Mouse (Mus musculus): ENCODE measurements around the gene Arhgap27. TPM values are rescaled to one million over a fixed set of nuclear protein-coding genes. Genes with fewer than 3 reads are reported as not detected.

Arhgap27 gene
- total RNA-seq, 2 experiments from 2014 or later = 10.8 to 12.4 TPM

GRCm38 (mm10) chr11:103387870-103388526 lies 24.5 kb upstream of the Arhgap27 start:
- intact Hi-C loops (cut with DNase I) = no loop called here
- no peak for DNase-seq (ENCODE audit: low spot score in 2 of 2)

DNA sequence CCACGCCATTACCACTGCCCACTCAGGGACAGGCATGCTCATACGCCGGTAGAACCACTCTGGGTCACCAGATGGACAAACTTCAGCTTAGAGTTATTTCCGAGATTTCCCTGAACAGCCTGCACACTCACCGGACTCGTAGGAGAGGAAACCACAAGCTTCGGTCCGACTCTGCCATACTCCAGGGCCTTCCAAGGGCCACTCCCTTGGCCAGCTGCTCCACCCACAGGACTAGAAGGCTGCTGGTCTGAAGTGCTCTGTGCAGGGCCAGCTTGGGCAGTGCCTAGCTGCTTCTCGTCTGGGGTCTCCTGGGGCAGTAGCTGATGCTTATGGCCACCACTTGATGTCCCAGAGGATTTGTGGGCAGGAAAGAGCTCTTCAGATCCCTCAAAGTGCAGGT lies 23.3 kb upstream of the Arhgap27 start:
- no peak for DNase-seq (ENCODE audit: low spot score in 2 of 2)
- intact Hi-C loops (cut with DNase I) = no loop called here

DNA sequence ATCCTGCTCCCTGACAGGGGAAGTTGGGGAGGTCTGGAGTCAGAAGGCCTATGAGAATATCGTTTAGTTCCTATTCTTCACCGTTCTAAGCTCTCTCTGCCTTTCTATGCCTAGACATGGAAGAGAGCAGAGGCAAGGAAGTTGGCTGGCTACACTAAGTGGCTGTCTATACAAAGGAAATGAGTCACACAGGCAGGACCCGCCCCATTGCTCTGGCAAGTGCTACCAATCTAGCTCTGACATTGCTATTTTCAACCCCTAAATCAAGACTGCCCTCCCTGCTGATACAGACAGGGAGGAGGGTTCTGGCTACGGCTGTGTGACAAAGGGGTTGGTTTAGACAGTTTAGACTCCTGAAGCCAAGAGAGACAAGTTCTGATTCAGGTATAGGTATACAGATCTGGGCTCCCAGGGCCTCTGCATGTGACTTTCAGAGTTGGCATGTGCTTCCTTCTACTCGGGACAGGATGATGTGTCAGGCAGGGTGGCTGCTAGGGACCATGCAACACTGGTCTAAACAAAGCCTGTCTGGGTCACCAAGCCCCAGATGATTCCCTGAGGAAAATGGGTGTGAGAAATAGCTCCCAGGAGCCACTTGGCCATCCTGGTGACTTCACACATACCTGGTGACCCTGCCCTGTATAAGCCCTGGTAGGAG lies 18.6 kb upstream of the Arhgap27 start:
- peak in 1 of 2 experiments; percentile 65 for DNase-seq (ENCODE audit: low spot score in 2 of 2)
- intact Hi-C loops (cut with DNase I) = no loop called here

DNA sequence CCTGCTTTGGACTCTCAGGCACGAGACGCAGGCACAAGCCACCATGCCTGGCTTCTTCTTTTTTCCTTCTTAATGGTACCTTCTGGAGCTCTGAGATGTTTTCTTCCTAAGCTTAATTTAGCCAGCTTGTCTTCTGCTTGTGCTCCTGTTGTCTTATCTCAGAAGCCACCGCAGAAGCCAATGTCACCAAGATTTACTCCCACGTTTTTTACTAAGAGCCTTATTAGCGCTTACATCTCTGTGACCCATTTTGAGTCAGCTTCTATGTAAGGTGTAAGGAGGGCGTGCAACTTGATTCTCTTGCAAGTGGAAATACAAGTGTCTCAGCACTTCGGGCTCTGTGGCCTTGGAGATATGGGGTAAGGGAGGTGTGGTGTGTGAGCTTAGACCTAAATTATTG lies 18.0 kb upstream of the Arhgap27 start:
- intact Hi-C loops (cut with DNase I) = no loop called here
- DNase-seq (ENCODE audit: low spot score in 2 of 2) = no peak

- no peak for DNase-seq (ENCODE audit: low spot score in 2 of 2)
- intact Hi-C loops (cut with DNase I) = no loop called here
Observed at GRCm38 (mm10) chr11:103380460-103380859, 17.0 kb upstream of the Arhgap27 start.

GRCm38 (mm10) chr11:103378341-103378740 lies 14.8 kb upstream of the Arhgap27 start:
- no peak for DNase-seq (ENCODE audit: low spot score in 2 of 2)
- intact Hi-C loops (cut with DNase I) = no loop called here

DNA sequence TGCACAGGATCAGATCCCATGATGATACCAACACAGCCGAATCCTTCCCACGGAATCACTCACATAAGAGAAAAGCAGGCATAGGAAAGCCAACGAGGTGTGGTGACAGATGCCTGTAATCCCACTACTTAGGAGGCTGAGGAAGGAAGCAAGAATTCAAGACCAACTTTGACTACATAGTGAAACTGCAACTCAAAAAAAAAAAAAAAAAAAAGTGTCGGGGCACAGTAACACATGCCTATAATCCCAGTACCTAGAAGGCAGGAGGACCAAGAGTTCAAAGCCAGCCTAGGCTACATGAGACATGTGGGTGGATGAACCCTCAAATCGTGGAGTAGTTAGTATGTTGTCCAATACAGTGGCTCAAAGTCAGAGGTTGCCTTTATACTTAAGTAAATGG lies 12.3 kb upstream of the Arhgap27 start:
- no peak for DNase-seq (ENCODE audit: low spot score in 2 of 2)
- intact Hi-C loops (cut with DNase I) = no loop called here

- intact Hi-C loops (cut with DNase I) = no loop called here
- DNase-seq (ENCODE audit: low spot score in 2 of 2) = no peak
Observed at GRCm38 (mm10) chr11:103375258-103375657, 11.8 kb upstream of the Arhgap27 start.

- no peak for DNase-seq (ENCODE audit: low spot score in 2 of 2)
- intact Hi-C loops (cut with DNase I) = no loop called here
Observed at GRCm38 (mm10) chr11:103373922-103374321, 10.4 kb upstream of the Arhgap27 start.

DNA sequence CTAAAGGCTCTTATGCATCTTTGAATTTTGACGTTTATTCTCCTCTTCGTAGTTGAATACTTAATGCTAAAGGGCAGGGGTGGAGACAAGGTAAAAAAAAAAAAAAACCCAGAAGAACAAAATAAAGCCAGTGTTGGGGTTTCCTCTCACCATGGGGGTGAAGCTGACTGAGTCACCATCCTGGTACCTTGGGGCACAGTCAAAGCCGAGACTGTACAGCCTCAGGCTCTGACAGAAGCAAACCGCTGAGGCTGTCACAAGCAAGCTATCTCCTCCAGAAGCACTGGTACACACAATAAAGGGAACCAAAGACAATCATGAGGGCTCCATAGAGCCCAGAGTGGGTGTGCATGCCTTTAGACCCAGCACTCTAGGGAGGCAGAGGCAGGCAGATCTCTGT lies 9.1 kb upstream of the Arhgap27 start:
- intact Hi-C loops (cut with DNase I) = no loop called here
- no peak for DNase-seq (ENCODE audit: low spot score in 2 of 2)

GRCm38 (mm10) chr11:103372068-103372467 lies 8.6 kb upstream of the Arhgap27 start:
- DNase-seq (ENCODE audit: low spot score in 2 of 2) = peak; percentile 56 to 73
- intact Hi-C loops (cut with DNase I) = no loop called here

- intact Hi-C loops (cut with DNase I) = no loop called here
- no peak for DNase-seq (ENCODE audit: low spot score in 2 of 2)
Observed at GRCm38 (mm10) chr11:103371222-103371539, 7.7 kb upstream of the Arhgap27 start.

DNA sequence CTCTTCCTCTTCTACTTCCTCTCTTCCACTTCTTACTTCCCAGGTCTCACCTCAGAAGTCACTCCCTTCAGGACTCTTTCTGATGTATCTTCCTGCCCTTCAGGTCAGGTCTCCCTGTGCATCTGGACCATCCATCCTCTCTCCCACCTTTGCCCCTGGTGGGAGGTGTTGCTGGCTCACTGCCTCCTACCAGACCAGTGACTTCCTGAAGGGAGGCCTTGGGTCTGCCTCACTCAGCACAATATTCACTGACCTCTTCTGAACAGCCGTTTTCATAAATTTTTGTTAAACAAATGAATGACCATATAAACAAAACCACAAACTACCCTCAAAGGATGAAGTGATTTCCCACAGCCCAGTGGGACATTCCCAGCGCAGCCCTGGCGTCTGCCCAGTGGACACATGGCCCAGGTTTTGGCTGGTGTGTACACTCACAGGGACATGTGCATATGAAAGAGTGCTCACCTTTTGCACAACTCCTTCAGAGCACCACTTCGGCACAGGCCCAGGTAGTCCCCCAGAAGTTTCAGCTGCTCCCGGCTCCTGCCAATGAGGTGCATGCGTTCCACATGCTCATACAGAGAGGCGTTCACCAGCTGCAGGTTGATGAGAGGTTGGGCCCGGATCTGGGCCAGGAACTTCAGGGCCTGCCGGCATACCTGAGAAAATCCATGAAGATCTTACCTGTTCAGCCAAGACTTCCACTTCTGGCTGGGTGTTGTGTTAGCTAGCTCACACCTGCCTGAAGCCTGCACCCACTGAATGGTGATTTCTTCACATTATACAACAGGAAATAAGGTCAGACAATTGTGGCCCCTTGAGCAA lies 7.1 kb upstream of the Arhgap27 start:
- intact Hi-C loops (cut with DNase I) = no loop called here
- no peak for DNase-seq (ENCODE audit: low spot score in 2 of 2)

DNA sequence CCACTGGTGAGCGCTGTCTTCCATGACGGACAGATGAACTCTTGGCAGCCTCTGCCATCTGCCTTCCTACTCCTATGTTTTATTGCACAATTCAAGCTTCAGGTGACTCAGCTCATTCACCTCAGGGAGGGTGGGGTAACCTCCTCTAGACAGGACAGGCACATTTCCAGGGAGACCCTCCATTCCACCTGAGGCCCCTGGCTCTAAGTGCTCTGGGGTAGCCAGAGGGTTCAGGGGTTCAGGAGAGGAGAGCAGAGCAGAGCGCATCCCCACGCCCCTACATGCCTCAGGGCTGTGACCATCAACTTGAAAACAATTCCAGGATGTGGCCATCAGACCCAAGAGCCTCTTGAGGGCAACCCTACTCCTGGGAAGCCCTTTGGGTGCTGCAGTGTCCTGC lies 2.0 kb upstream of the Arhgap27 start:
- DNase-seq (ENCODE audit: low spot score in 2 of 2) = no peak
- intact Hi-C loops (cut with DNase I) = no loop called here

DNA sequence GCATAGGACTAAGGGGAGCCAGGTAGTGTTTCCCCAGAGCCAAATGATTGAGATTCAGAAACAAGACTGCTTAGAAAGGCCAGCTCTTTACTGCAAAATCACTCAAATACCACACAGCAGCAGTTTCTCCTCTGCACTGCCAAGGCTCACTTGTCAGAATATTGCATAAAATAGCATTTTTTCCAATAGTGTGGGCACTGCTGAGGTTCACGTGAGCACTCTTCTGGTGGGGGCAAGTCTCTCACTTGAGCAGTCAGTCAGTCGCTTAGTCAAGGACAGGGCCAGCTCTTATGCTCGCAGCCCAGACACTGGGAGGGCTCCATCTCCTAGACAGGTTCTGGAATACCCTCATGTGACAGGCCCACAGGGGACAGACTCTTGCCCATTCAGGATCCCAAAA lies 1.5 kb upstream of the Arhgap27 start:
- DNase-seq (ENCODE audit: low spot score in 2 of 2) = peak; percentile 34 to 69
- intact Hi-C loops (cut with DNase I) = no loop called here

DNA sequence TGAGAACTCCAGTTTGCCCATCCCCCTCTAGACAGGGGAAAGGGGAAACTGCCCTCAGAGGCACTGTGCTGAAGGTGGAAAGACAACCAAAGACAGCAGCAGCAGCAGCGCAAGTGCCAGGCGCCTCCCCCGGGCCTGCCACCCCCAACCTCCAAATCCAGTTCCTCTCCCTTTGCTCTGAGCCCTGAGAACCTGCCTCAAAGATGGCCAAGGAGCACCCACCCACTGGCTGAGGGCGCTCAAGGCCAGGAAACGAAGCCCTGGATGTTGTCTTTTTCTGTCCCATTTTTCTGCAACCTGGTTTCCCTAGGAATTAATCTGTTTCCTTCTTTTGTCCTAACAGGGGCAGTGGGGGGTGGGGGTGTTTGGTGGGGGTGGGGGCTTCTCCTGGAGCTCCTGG lies 843 bp upstream of the Arhgap27 start:
- intact Hi-C loops (cut with DNase I) = loop anchor here (5.0 kb wide), 1 partner anchor 33 kb away; no protein-coding TSS in a partner anchor
- peak in 1 of 2 experiments; percentile 27 for DNase-seq (ENCODE audit: low spot score in 2 of 2)

GRCm38 (mm10) chr11:103362521-103363181 lies 841 bp downstream of the Arhgap27 start:
- DNase-seq (ENCODE audit: low spot score in 2 of 2) = no peak

GRCm38 (mm10) chr11:103362054-103362432 lies 1.4 kb downstream of the Arhgap27 start:
- DNase-seq (ENCODE audit: low spot score in 2 of 2) = no peak
- intact Hi-C loops (cut with DNase I) = loop anchor here (5.0 kb wide), 1 partner anchor 35 kb away; no protein-coding TSS in a partner anchor

More at GRCm38 (mm10) chr11:103362521-103363181, 841 bp downstream of the Arhgap27 start:
- intact Hi-C loops (cut with DNase I) = loop anchor here (5.0 kb wide), 1 partner anchor 35 kb away; no protein-coding TSS in a partner anchor

DNA sequence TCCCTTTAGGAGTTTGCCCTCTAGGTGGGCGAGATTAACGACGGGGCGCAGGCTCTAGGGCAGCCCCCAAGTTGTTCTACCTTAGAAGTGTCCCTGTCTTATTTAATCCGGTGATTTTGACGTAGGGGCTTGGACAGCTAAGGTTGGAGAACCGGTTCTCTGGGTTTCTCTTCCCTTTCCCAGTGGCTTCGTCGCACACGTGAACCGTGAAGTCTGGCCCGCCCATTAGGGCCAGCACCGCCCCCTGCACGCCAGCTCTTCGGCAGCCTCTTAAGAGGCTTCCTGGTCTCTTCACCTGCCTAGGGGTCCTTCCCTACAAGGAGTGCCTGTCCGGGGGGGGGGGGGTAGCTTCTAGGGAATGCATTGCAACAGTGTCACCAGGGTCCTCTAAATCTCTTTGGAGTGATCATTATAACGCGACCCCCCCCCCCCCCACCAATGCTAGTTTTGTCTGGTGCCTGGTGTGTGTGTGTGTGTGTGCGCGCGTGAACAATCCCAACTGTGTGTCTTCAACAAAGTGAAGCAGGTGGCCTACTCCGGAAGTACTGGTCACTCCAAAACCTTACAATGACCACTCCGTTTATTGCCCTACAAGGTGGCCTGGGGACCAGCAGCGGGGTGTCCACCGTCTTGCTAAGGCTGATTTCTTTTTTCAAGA lies 2.0 kb downstream of the Arhgap27 start:
- intact Hi-C loops (cut with DNase I) = loop anchor here (5.0 kb wide), 1 partner anchor 36 kb away; no protein-coding TSS in a partner anchor
- DNase-seq (ENCODE audit: low spot score in 2 of 2) = no peak
